Mouse (Mus musculus): ENCODE data around the gene Cct3.
A peak's percentile ranks its signal among the peaks of the same experiment; 100 is the strongest.

DNA sequence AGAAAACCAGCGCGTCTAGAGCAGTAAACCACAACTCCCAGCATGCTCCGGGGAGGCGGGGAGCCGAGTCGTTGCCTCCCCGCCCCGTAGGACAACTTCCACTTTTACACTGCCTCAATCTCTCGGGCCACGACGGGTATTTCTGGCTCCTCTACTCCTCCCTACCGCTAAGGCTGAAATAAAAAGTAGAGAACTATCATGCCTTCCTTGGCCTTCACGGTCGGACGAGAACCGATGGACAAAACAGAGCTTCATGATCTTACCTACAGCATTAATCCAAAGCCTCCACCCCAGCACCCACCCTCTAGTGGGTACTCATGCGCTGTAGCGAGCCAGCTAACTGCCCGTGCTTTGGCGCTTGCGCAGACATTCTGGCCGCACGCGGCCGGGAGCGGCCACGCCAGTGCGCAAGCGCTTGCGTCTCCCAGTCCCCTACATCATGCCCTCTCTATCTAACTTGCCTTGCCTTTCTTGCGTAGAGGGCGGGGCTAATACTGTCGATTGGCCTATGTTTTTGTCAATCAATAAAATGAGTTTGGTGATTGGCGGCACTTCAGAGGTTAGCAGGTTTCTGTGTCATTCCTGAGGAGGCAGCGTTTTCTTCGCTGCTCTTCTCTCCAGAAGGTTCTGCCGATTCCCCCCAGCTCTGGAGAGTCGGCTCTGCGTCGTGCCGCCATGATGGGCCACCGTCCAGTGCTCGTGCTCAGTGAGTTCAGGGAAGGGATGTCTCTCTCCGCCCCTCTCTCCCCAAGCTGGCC, at the start of gene Cct3, which contains the start of gene Tsacc:
- TF ChIP-seq POLR2A (IDR thresholded peaks at IDR 0.05; ENCODE audit: low read depth, low read length), result peak; percentile 72
- TF ChIP-seq CTCF (conservative IDR thresholded peaks at IDR 0.05; ENCODE audit: insufficient read depth, insufficient read length, low read depth, low read length), result 0 out of 2 replicates have a peak, but pooled peaks have one; percentile 7

Measured in kidney, adult 2 months (tissue).